Mouse (Mus musculus) C2C12 (cell line): ENCODE results near the gene Pde12.

Source experiments
- CTCF ChIP-seq: IDR thresholded peaks from one replicate; pipeline ENCODE4 v1.5.1; 2011; ENCODE audit not compliant: control insufficient read depth, insufficient read depth, insufficient read length
- MYOD1 ChIP-seq: IDR thresholded peaks from one replicate; pipeline ENCODE4 v1.6.1; 2011; ENCODE audit warnings: low read depth; ENCODE audit not compliant: control insufficient read depth, insufficient read length

GRCm38 (mm10) chr14:26625301-26625700 lies 44.4 kb downstream of the Pde12 start:
- no peak for TF ChIP-seq CTCF
- TF ChIP-seq MYOD1: no peak
